Mouse (Mus musculus): ENCODE measurements around the gene H1f0. TPM values are rescaled to one million over a fixed set of nuclear protein-coding genes. Genes with fewer than 3 reads are reported as not detected.
A peak's percentile ranks its signal among the peaks of the same experiment; 100 is the strongest.

H1f0 gene
- polyA plus RNA-seq, 1 experiment from 2014 or later: 351 TPM

DNA sequence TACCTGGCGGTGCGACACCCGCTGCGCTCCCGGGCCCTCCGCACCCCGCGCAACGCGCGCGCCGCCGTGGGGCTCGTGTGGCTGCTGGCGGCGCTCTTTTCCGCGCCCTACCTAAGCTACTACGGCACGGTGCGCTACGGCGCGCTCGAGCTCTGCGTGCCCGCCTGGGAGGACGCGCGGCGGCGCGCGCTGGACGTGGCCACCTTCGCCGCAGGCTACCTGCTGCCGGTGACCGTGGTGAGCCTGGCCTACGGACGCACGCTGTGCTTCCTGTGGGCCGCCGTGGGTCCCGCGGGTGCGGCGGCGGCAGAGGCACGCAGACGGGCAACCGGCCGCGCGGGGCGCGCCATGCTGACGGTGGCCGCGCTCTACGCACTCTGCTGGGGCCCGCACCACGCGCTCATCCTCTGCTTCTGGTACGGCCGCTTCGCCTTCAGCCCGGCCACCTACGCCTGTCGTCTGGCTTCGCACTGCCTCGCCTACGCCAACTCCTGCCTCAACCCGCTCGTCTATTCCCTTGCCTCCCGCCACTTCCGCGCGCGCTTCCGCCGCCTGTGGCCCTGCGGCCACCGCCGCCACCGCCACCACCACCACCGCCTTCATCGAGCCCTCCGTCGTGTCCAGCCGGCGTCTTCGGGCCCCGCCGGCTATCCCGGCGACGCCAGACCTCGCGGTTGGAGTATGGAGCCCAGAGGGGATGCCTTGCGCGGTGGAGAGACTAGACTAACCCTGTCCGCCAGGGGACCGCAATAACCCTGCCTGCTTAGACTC, 14.7 kb downstream of the H1f0 start:
- H3K4me1 ChIP-seq (replicated peaks): peaks cover 39% of the 10 kb centered on the region
- ATAC-seq: peak; percentile 18; the same call in 1 of the 2 replicates
- no peaks in the 10 kb centered on the region for H3K9me3 ChIP-seq
- peak overlapping the region; percentile 60 for H3K9ac ChIP-seq (replicated peaks)
- H3K36me3 ChIP-seq: no peaks in the 10 kb centered on the region
- 0 out of 2 replicates have a peak overlapping the region, but pooled peaks have one; percentile 17 for H3K27ac ChIP-seq
- peak overlapping the region; percentile 53 for H3K4me3 ChIP-seq (replicated peaks)
- WGBS: under 1% methylated on average over 96 of the region's 105 CpGs
- peak overlapping the region; percentile 81 for H3K4me2 ChIP-seq (replicated peaks)
- H3K27me3 ChIP-seq: peaks cover 56% of the 10 kb centered on the region

DNA sequence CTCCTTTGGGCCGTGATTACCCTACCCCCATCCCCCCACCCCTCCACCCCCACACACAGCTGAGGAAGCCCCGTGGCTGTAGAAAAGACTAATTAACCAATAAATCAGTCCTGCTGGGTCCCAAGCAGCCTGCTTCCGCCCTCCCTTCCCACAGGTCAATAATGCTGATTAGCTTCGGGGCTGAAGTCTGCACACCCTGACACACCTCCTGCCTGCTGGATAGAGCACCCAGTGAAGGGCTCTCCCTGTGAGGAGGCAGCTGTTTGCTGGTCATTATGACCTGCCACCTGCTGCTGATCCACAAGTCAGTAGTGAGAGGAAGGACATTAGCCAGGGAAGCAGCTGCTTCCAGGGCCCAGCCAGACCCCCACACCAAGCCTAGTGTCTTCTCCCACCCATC, 16.6 kb downstream of the H1f0 start:
- Histone ChIP-seq H3K9ac (replicated peaks) (0 out of 2 replicates have a peak overlapping the region, but pooled peaks have one; percentile 32), H3K36me3 (no peaks in the 10 kb centered on the region), H3K4me2 (replicated peaks) (no peak overlapping the region), H3K4me1 (replicated peaks) (peaks cover 31% of the 10 kb centered on the region), H3K27ac (no peak overlapping the region), H3K27me3 (peaks cover 49% of the 10 kb centered on the region), H3K9me3 (no peaks in the 10 kb centered on the region), H3K4me3 (replicated peaks) (no peak overlapping the region)
- WGBS: 8% methylated on average over 4 of the region's 4 CpGs
- ATAC-seq: peak; percentile 69; the same call in 1 of the 2 replicates

DNA sequence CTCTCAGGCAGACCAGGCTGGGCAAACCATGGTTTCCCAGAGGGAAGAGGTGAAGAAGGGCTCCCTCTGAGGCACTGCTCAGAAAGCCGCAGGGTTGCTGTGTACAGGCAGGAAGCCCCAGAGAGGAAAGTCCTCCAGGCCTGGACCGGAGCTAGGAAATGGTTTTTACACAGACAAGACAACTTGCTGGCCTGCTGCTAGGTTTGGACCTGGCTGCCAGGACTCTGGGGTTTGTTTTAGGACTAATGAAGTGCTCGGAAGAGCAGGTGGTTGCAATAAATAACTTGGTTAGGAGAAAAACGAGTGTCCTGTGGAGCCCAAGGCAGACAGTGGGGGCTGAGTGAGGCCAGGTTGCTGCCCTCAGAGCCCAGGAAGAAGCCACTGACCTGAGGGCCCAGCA, 19.9 kb downstream of the H1f0 start:
- no peak overlapping the region for H3K9ac ChIP-seq (replicated peaks)

DNA sequence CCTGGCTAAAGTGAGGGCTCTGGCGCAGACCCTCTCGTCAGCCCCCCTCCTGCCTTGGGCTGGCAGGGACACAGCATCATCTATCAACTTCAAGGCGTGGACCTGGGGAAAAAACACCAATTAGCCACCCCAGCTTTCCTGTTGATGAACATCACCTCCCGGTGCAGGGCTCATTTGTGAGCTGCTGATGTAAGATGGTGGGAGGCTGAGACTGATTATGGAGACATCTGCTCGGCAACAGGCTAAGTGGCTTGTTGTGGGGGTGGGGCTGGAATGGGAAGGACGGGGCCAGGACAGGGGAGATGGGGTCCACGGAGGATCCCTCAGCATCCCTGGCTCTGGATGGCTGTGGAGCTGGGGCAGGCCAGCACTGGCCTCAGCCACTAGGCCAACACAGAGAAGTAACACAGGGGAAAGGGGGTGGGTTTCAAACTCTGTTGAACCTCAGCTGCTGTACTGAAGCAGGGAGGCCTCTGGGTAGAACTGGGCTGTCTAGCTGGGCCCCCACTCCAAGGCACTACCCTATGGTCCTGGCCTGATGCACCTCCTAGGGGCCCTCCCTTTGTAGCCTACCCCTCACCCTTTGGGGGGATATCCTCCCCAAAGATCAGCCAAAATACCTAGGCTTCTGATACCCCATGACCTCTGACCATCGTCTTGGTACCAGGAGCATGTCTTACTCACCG, 22.1 kb downstream of the H1f0 start:
- no peaks in the 10 kb centered on the region for H3K9me3 ChIP-seq
- 0 out of 2 replicates have a peak overlapping the region, but pooled peaks have one; percentile 41 for H3K9ac ChIP-seq (replicated peaks)
- H3K4me1 ChIP-seq (replicated peaks): peaks cover 6% of the 10 kb centered on the region
- peaks cover 34% of the 10 kb centered on the region for H3K36me3 ChIP-seq
- H3K4me3 ChIP-seq (replicated peaks): no peak overlapping the region
- no peaks in the 10 kb centered on the region for H3K27me3 ChIP-seq
- peak; percentile 55; the same call in 1 of the 2 replicates for ATAC-seq
- H3K4me2 ChIP-seq (replicated peaks): no peak overlapping the region
- 60% methylated on average over 9 of the region's 9 CpGs for WGBS
- H3K27ac ChIP-seq: no peak overlapping the region

More for the DNA sequence above, 19.9 kb downstream of the H1f0 start:
- Histone ChIP-seq H3K9me3 (no peaks in the 10 kb centered on the region), H3K4me3 (replicated peaks) (no peak overlapping the region), H3K27ac (no peak overlapping the region), H3K4me2 (replicated peaks) (no peak overlapping the region), H3K4me1 (replicated peaks) (peaks cover 17% of the 10 kb centered on the region), H3K36me3 (peaks cover 13% of the 10 kb centered on the region), H3K27me3 (peaks cover 15% of the 10 kb centered on the region)
- ATAC-seq: no peak
- WGBS: 78% methylated on average over 4 of the region's 4 CpGs

DNA sequence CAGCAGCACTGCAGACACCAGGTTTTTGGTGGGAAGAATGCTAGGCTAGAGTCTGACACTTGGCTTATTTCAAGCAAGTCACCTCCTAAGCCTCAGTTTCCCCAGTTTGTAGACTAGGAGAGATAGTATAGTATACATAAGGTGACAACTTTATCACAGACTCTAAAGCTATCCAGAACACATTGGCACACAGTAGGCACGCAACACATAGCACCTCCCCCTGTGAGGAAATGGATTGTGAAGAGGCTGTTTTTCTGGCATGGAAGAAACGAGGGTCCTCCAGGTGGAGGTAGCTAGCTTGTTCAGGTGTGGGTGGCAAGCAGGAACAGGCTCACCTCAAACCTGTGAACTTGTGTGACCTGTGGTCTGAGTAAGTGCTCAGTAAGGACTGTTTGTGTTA, 22.7 kb downstream of the H1f0 start:
- Histone ChIP-seq H3K27me3 (no peaks in the 10 kb centered on the region), H3K36me3 (peaks cover 41% of the 10 kb centered on the region), H3K27ac (no peak overlapping the region), H3K4me3 (replicated peaks) (no peak overlapping the region), H3K9me3 (no peaks in the 10 kb centered on the region), H3K4me1 (replicated peaks) (peaks cover 6% of the 10 kb centered on the region), H3K4me2 (replicated peaks) (no peak overlapping the region), H3K9ac (replicated peaks) (no peak overlapping the region)
- ATAC-seq: no peak
- 84% methylated on average over 2 of the region's 2 CpGs for WGBS

DNA sequence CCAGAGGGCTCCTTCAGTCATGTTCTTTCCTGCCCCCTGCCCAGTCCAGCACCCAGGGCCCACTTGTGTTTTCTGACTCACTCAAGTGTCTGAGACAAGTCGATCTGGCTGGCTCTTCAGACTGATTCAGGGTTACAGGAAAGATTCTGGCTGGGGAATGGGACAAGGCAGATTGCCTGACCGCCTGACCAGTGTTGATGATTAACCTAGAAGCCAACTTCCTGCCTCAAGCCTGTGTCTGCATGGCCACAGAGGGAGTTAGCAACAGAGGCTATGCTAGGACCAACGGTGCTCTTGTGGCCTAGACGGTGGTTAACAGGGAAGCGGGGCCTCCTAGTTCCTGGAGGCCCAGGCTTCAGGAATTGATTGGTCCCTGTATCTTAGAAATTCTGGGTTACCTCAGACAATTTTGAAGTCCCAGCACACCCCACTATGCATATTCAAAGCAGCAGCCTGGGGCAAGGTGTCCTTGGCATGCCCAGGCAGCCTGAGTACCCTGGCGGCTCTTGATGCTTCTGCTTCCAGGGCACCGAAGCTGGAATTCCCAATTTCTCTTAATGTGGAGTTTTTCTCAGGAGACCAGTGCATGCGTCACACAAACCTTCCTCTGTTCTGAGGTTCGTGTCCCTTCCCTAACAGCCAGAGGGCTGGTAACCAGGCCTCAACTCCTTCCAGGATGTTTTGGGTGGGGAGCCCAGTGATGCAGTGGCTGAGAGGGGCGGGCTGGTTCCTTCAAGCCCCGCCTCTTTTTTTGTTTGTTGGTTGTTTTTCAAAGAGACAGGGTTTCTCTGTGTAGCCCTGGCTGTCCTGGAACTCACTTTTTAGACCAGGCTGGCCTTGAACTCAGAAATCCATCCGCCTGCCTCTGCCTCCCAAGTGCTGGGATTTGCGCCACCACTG, 23.5 kb downstream of the H1f0 start:
- peaks cover 48% of the 10 kb centered on the region for H3K36me3 ChIP-seq
- peaks cover 6% of the 10 kb centered on the region for H3K4me1 ChIP-seq (replicated peaks)
- WGBS: 83% methylated on average over 13 of the region's 13 CpGs
- H3K4me2 ChIP-seq (replicated peaks): no peak overlapping the region
- H3K9ac ChIP-seq (replicated peaks): no peak overlapping the region
- no peaks in the 10 kb centered on the region for H3K27me3 ChIP-seq
- no peaks in the 10 kb centered on the region for H3K9me3 ChIP-seq
- ATAC-seq: no peak
- H3K4me3 ChIP-seq (replicated peaks): no peak overlapping the region
- H3K27ac ChIP-seq: no peak overlapping the region

DNA sequence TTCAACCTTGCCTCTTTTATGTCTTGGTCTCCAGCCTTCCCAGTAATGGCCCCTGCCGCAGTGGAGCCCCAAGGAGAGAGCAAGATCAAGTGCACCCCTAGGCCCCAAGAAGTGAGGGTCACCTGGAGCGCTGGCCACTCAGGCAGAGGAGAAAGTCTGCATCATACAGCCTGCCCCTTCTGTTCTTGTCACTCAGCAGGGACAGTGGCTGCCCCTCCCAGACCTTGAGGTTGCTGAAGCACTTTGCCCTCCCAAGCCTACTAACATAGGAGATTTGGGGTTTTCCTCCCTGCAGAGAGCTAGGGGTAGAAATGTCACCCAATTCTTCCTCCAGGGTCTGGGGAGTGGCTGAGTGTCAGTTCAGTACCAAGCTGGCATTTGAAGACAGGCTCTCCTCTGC, 24.1 kb downstream of the H1f0 start:
- Histone ChIP-seq H3K9ac (replicated peaks) (no peak overlapping the region), H3K4me1 (replicated peaks) (peaks cover 6% of the 10 kb centered on the region), H3K27me3 (no peaks in the 10 kb centered on the region), H3K27ac (no peak overlapping the region), H3K36me3 (peaks cover 55% of the 10 kb centered on the region), H3K4me2 (replicated peaks) (no peak overlapping the region), H3K4me3 (replicated peaks) (no peak overlapping the region), H3K9me3 (no peaks in the 10 kb centered on the region)
- WGBS: 76% methylated on average over 2 of the region's 2 CpGs
- ATAC-seq: no peak

DNA sequence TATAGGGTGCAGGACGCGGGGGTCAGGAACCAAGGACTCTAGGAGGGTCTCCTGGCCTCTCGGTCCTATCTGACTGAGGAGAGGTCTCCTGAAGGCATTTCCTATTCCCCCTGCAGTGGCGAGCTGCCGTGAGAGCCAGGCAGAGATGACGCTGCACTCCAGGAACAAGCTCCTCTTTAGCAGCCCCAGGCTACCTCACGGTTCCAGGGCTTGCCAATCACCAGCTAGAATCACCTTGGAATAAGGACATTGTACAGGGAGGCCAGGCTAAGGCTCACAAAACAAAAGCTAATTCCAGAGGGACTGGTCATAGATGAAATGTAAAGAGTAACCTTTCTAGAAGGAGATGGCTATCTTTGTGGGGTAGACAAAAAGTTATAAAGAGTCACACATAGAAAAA, 28.4 kb downstream of the H1f0 start:
- Histone ChIP-seq H3K9ac (replicated peaks) (no peak overlapping the region), H3K9me3 (no peaks in the 10 kb centered on the region), H3K27me3 (no peaks in the 10 kb centered on the region), H3K27ac (no peak overlapping the region), H3K4me3 (replicated peaks) (no peak overlapping the region), H3K4me1 (replicated peaks) (peaks cover 9% of the 10 kb centered on the region), H3K36me3 (peaks cover 91% of the 10 kb centered on the region), H3K4me2 (replicated peaks) (no peak overlapping the region)
- 94% methylated on average over 7 of the region's 7 CpGs for WGBS
- ATAC-seq: no peak

DNA sequence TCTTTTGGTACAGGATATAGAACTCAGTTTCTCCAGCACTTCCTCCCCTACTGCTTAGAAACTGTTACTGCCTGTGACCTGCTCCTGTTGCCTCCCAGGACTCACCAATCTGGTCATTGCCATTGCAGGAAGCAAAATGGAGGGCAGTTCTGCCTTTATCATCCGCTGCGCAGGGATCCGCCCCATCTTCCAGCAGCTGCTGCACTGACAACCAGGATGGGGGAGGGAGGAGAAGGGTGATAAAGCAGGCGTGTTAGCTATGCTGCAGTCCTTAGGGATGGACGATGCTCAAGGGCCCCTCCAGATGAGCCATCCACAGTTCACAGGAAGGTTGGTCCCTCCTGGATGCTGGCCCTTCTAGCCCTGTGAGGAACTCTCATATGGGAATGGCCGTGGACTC, 29.6 kb downstream of the H1f0 start:
- no peaks in the 10 kb centered on the region for H3K9me3 ChIP-seq
- H3K4me1 ChIP-seq (replicated peaks): peaks cover 16% of the 10 kb centered on the region
- H3K27ac ChIP-seq: no peak overlapping the region
- peaks cover 82% of the 10 kb centered on the region for H3K36me3 ChIP-seq
- H3K4me2 ChIP-seq (replicated peaks): no peak overlapping the region
- ATAC-seq: no peak
- no peak overlapping the region for H3K9ac ChIP-seq (replicated peaks)
- WGBS: 90% methylated on average over 6 of the region's 6 CpGs
- H3K27me3 ChIP-seq: no peaks in the 10 kb centered on the region
- H3K4me3 ChIP-seq (replicated peaks): no peak overlapping the region

DNA sequence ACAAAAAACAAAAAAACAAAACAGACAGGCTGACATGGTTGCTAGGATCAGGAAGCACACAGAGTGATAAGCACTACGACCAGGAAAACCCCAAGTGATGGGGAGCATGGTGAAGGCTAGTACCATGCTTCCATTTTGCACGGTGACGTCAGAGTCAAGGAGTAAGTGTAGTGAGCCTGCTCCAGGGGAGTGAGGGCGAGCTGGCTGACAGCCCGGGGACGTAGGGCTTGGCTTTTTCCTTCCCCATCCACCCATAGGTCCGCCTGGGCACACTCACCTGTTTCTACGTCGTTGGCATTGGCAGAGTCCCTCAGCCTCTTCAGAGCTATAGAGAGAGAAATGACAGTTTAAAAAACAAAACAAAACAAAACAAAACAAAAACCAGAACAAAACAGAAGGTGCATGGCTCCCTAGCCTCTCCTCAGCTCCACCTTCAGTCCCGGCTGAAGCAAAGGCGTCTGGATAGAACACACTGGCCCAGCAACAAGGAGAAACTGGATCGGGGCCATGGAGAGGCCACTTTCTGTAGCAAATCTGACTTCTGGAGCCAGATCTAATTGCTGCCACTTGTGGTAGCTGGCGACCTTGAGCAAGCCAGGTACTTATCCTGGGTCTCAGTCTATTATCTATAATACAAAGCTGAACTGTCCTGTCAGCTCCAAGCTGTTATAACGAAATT, 32.8 kb downstream of the H1f0 start:
- peaks cover 21% of the 10 kb centered on the region for H3K4me1 ChIP-seq (replicated peaks)
- H3K36me3 ChIP-seq: peaks cover 50% of the 10 kb centered on the region
- H3K4me3 ChIP-seq (replicated peaks): peak overlapping the region; percentile 84
- H3K27ac ChIP-seq: no peak overlapping the region
- H3K4me2 ChIP-seq (replicated peaks): peak overlapping the region; percentile 83; the same call in 1 of the 2 replicates
- no peak for ATAC-seq
- no peaks in the 10 kb centered on the region for H3K9me3 ChIP-seq
- H3K27me3 ChIP-seq: no peaks in the 10 kb centered on the region
- H3K9ac ChIP-seq (replicated peaks): no peak overlapping the region
- WGBS: 84% methylated on average over 14 of the region's 14 CpGs

DNA sequence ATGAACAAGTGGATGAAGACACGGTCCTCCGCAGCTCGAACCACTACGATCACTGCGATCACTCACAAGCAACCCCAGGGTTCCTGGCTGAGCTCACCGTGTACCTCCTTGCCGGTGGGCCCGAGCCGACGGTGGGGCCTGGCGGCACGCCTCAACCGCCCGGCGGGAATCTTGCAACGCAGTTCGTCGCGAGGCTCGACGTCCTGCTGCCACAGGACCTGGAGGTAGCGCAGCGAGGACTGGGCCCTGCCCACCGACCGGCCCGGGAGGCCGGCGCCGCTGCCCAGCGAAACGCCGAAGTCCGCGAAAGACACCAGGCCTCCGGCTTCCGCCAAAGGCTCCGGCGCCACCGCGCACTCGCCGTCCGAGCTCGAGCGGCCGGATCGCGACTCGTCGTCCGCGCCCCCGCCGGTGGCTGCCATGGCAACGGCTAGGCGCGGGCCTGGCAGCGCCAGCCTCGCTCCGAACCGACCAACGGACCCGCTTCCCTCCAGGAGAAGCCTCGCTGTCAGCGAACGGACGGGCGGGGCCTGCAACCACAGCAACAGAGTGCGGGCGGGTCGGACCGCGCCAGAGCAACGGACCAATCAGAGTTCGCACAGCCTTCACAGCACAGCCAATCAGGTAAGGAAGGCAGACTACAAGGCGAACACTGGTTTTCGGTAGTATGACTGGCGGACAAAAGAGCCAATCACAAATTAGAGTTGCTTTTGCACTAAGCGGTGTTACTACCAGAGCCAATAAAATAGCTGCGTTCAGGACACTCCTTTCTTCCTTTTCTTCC, 34.3 kb downstream of the H1f0 start, which contains the start of gene Ankrd54:
TSS of gene Ankrd54 (minus strand) at position 518 of the 784 bp plus-strand sequence.
- Histone ChIP-seq H3K36me3 (peaks cover 35% of the 10 kb centered on the region), H3K4me1 (replicated peaks) (peaks cover 21% of the 10 kb centered on the region), H3K4me2 (replicated peaks) (peak within 1 kb of the TSS; percentile 83), H3K9ac (replicated peaks) (peak within 1 kb of the TSS; percentile 86), H3K4me3 (replicated peaks) (peak within 1 kb of the TSS; percentile 84), H3K9me3 (no peaks in the 10 kb centered on the region), H3K27ac (peak within 1 kb of the TSS; percentile 75), H3K27me3 (no peaks in the 10 kb centered on the region)
- peak; percentile 100 for ATAC-seq
- under 1% methylated on average over 80 of the region's 80 CpGs for WGBS
